Mouse (Mus musculus): Measurements from ENCODE around the gene Foxo6. TPM values are rescaled to one million over a fixed set of nuclear protein-coding genes. Genes with fewer than 3 reads are reported as not detected.

The Foxo6 gene
- polyA plus RNA-seq, 1 experiment from 2014 or later = 3.6 TPM

- Histone ChIP-seq H3K4me3 (replicated peaks; ENCODE audit: low read length) (no peak overlapping the region), H3K9ac (replicated peaks; ENCODE audit: low read depth, low read length) (no peak overlapping the region), H3K4me1 (replicated peaks; ENCODE audit: control insufficient read depth, insufficient read depth, low read length) (peaks cover 67% of the 10 kb centered on the region), H3K27me3 (replicated peaks; ENCODE audit: control insufficient read depth, insufficient read depth, low read length) (no peaks in the 10 kb centered on the region), H3K27ac (ENCODE audit: low read length) (no peak overlapping the region), H3K4me2 (ENCODE audit: low read length) (no peak overlapping the region), H3K9me3 (ENCODE audit: control insufficient read depth, low read length) (no peaks in the 10 kb centered on the region), H3K36me3 (ENCODE audit: control insufficient read depth, insufficient read depth) (no peaks in the 10 kb centered on the region)
- 91% methylated on average over 6 of the region's 6 CpGs for WGBS
- no peak for ATAC-seq
Observed at GRCm38 (mm10) chr4:120246086-120246485, 41.1 kb downstream of the Foxo6 start.

- peak; percentile 89 for ATAC-seq
- 0% methylated on average over 10 of the region's 10 CpGs for WGBS
- Histone ChIP-seq H3K4me3 (replicated peaks; ENCODE audit: low read length) (no peak overlapping the region), H3K4me1 (replicated peaks; ENCODE audit: control insufficient read depth, insufficient read depth, low read length) (peaks cover 59% of the 10 kb centered on the region), H3K9ac (replicated peaks; ENCODE audit: low read depth, low read length) (peak overlapping the region; percentile 45), H3K27ac (ENCODE audit: low read length) (peak overlapping the region; percentile 97), H3K36me3 (ENCODE audit: control insufficient read depth, insufficient read depth) (no peaks in the 10 kb centered on the region), H3K27me3 (replicated peaks; ENCODE audit: control insufficient read depth, insufficient read depth, low read length) (no peaks in the 10 kb centered on the region), H3K9me3 (ENCODE audit: control insufficient read depth, low read length) (no peaks in the 10 kb centered on the region), H3K4me2 (ENCODE audit: low read length) (peak overlapping the region; percentile 20)
Observed at GRCm38 (mm10) chr4:120242783-120243262, 44.3 kb downstream of the Foxo6 start.

- peak overlapping the region; percentile 30 for H3K9ac ChIP-seq (replicated peaks; ENCODE audit: low read depth, low read length)
- H3K9me3 ChIP-seq (ENCODE audit: control insufficient read depth, low read length) = no peaks in the 10 kb centered on the region
- no peak overlapping the region for H3K4me3 ChIP-seq (replicated peaks; ENCODE audit: low read length)
- no peaks in the 10 kb centered on the region for H3K27me3 ChIP-seq (replicated peaks; ENCODE audit: control insufficient read depth, insufficient read depth, low read length)
- ATAC-seq = no peak
- H3K4me2 ChIP-seq (ENCODE audit: low read length) = no peak overlapping the region
- peaks cover 50% of the 10 kb centered on the region for H3K4me1 ChIP-seq (replicated peaks; ENCODE audit: control insufficient read depth, insufficient read depth, low read length)
- no peaks in the 10 kb centered on the region for H3K36me3 ChIP-seq (ENCODE audit: control insufficient read depth, insufficient read depth)
- WGBS = 52% methylated on average over 3 of the region's 3 CpGs
- peak overlapping the region; percentile 97 for H3K27ac ChIP-seq (ENCODE audit: low read length)
Observed at GRCm38 (mm10) chr4:120241106-120241505, 46.0 kb downstream of the Foxo6 start.

GRCm38 (mm10) chr4:120239419-120239818 lies 47.7 kb downstream of the Foxo6 start:
- Histone ChIP-seq H3K4me1 (replicated peaks; ENCODE audit: control insufficient read depth, insufficient read depth, low read length) (peaks cover 50% of the 10 kb centered on the region), H3K9me3 (ENCODE audit: control insufficient read depth, low read length) (no peaks in the 10 kb centered on the region), H3K36me3 (ENCODE audit: control insufficient read depth, insufficient read depth) (no peaks in the 10 kb centered on the region), H3K9ac (replicated peaks; ENCODE audit: low read depth, low read length) (no peak overlapping the region), H3K4me2 (ENCODE audit: low read length) (no peak overlapping the region), H3K27ac (ENCODE audit: low read length) (peak overlapping the region; percentile 69), H3K4me3 (replicated peaks; ENCODE audit: low read length) (no peak overlapping the region), H3K27me3 (replicated peaks; ENCODE audit: control insufficient read depth, insufficient read depth, low read length) (no peaks in the 10 kb centered on the region)
- WGBS = 75% methylated on average over 3 of the region's 3 CpGs
- no peak for ATAC-seq

GRCm38 (mm10) chr4:120233243-120233642 lies 53.9 kb downstream of the Foxo6 start:
- H3K36me3 ChIP-seq (ENCODE audit: control insufficient read depth, insufficient read depth) = no peaks in the 10 kb centered on the region
- no peak overlapping the region for H3K4me3 ChIP-seq (replicated peaks; ENCODE audit: low read length)
- H3K4me1 ChIP-seq (replicated peaks; ENCODE audit: control insufficient read depth, insufficient read depth, low read length) = peaks cover 5% of the 10 kb centered on the region
- WGBS = 80% methylated on average over 2 of the region's 2 CpGs
- H3K4me2 ChIP-seq (ENCODE audit: low read length) = no peak overlapping the region
- no peak overlapping the region for H3K9ac ChIP-seq (replicated peaks; ENCODE audit: low read depth, low read length)
- ATAC-seq = no peak
- no peaks in the 10 kb centered on the region for H3K9me3 ChIP-seq (ENCODE audit: control insufficient read depth, low read length)
- H3K27me3 ChIP-seq (replicated peaks; ENCODE audit: control insufficient read depth, insufficient read depth, low read length) = no peaks in the 10 kb centered on the region
- H3K27ac ChIP-seq (ENCODE audit: low read length) = no peak overlapping the region

GRCm38 (mm10) chr4:120232541-120232940 lies 54.6 kb downstream of the Foxo6 start:
- 94% methylated on average over 2 of the region's 2 CpGs for WGBS

GRCm38 (mm10) chr4:120231982-120232381 lies 55.2 kb downstream of the Foxo6 start:
- Histone ChIP-seq H3K36me3 (ENCODE audit: control insufficient read depth, insufficient read depth) (no peaks in the 10 kb centered on the region), H3K4me1 (replicated peaks; ENCODE audit: control insufficient read depth, insufficient read depth, low read length) (peaks cover 11% of the 10 kb centered on the region), H3K9ac (replicated peaks; ENCODE audit: low read depth, low read length) (no peak overlapping the region), H3K9me3 (ENCODE audit: control insufficient read depth, low read length) (no peaks in the 10 kb centered on the region), H3K4me2 (ENCODE audit: low read length) (no peak overlapping the region), H3K27ac (ENCODE audit: low read length) (no peak overlapping the region), H3K4me3 (replicated peaks; ENCODE audit: low read length) (no peak overlapping the region), H3K27me3 (replicated peaks; ENCODE audit: control insufficient read depth, insufficient read depth, low read length) (no peaks in the 10 kb centered on the region)
- 84% methylated on average over 4 of the region's 4 CpGs for WGBS
- ATAC-seq = no peak

More at GRCm38 (mm10) chr4:120232541-120232940, 54.6 kb downstream of the Foxo6 start:
- Histone ChIP-seq H3K4me1 (replicated peaks; ENCODE audit: control insufficient read depth, insufficient read depth, low read length) (peaks cover 6% of the 10 kb centered on the region), H3K36me3 (ENCODE audit: control insufficient read depth, insufficient read depth) (no peaks in the 10 kb centered on the region), H3K9ac (replicated peaks; ENCODE audit: low read depth, low read length) (no peak overlapping the region), H3K27me3 (replicated peaks; ENCODE audit: control insufficient read depth, insufficient read depth, low read length) (no peaks in the 10 kb centered on the region), H3K9me3 (ENCODE audit: control insufficient read depth, low read length) (no peaks in the 10 kb centered on the region), H3K4me3 (replicated peaks; ENCODE audit: low read length) (no peak overlapping the region), H3K27ac (ENCODE audit: low read length) (no peak overlapping the region), H3K4me2 (ENCODE audit: low read length) (no peak overlapping the region)
- ATAC-seq = no peak

GRCm38 (mm10) chr4:120230256-120230649 lies 56.9 kb downstream of the Foxo6 start:
- H3K27me3 ChIP-seq (replicated peaks; ENCODE audit: control insufficient read depth, insufficient read depth, low read length) = no peaks in the 10 kb centered on the region
- H3K4me2 ChIP-seq (ENCODE audit: low read length) = no peak overlapping the region
- peaks cover 15% of the 10 kb centered on the region for H3K4me1 ChIP-seq (replicated peaks; ENCODE audit: control insufficient read depth, insufficient read depth, low read length)
- ATAC-seq = peak; percentile 70
- H3K9ac ChIP-seq (replicated peaks; ENCODE audit: low read depth, low read length) = no peak overlapping the region
- WGBS = 4% methylated on average over 6 of the region's 6 CpGs
- no peaks in the 10 kb centered on the region for H3K36me3 ChIP-seq (ENCODE audit: control insufficient read depth, insufficient read depth)
- no peak overlapping the region for H3K4me3 ChIP-seq (replicated peaks; ENCODE audit: low read length)
- no peak overlapping the region for H3K27ac ChIP-seq (ENCODE audit: low read length)
- no peaks in the 10 kb centered on the region for H3K9me3 ChIP-seq (ENCODE audit: control insufficient read depth, low read length)

- 85% methylated on average over 13 of the region's 13 CpGs for WGBS
- Histone ChIP-seq H3K9ac (replicated peaks; ENCODE audit: low read depth, low read length) (no peak overlapping the region), H3K4me3 (replicated peaks; ENCODE audit: low read length) (no peak overlapping the region), H3K27ac (ENCODE audit: low read length) (no peak overlapping the region), H3K36me3 (ENCODE audit: control insufficient read depth, insufficient read depth) (no peaks in the 10 kb centered on the region), H3K27me3 (replicated peaks; ENCODE audit: control insufficient read depth, insufficient read depth, low read length) (no peaks in the 10 kb centered on the region), H3K9me3 (ENCODE audit: control insufficient read depth, low read length) (no peaks in the 10 kb centered on the region), H3K4me2 (ENCODE audit: low read length) (no peak overlapping the region), H3K4me1 (replicated peaks; ENCODE audit: control insufficient read depth, insufficient read depth, low read length) (peaks cover 20% of the 10 kb centered on the region)
- no peak for ATAC-seq
Observed at GRCm38 (mm10) chr4:120229505-120230255, 57.5 kb downstream of the Foxo6 start.

Data from forebrain, embryonic 16.5 days (tissue).